Mouse (Mus musculus) liver, adult 2 months (tissue): ENCODE measurements at regions not wholly inside any gene's neighbourhood (a gene's known extent, or its start where the extent isn't known, plus 50 kb on each side); places are given as distances from the start of the nearest gene placed in this dataset.
A peak's percentile ranks its signal among the peaks of the same experiment; 100 is the strongest.

Source experiments
- DNase-seq: peaks from one replicate; pipeline ENCODE4 v3.0.0-alpha.2; 2011; ENCODE audit warnings: low read depth, low spot score; ENCODE audit errors: extremely low read depth
- H3K27ac ChIP-seq: fragments of 200-500 bp; replicated peaks from 2 replicates; pipeline ENCODE4 v1.5.1; 2012; ENCODE audit warnings: low read depth, mild to moderate bottlenecking, control low read depth, inconsistent platforms, low read length; ENCODE audit not compliant: insufficient read depth
- H3K27me3 ChIP-seq: fragments of 200-500 bp; 2 replicates; pipeline ENCODE4 v1.6.1; 2012; ENCODE audit warnings: mild to moderate bottlenecking, moderate library complexity, low read length, inconsistent platforms; ENCODE audit not compliant: control insufficient read depth, insufficient read depth
- H3K36me3 ChIP-seq: fragments of 200-500 bp; 2 replicates; pipeline ENCODE4 v1.6.1; 2012; ENCODE audit warnings: low read length, inconsistent platforms; ENCODE audit not compliant: control insufficient read depth, insufficient read depth
- H3K4me1 ChIP-seq: fragments of 200-500 bp; 2 replicates; pipeline ENCODE4 v1.6.1; 2011; ENCODE audit warnings: low read length; ENCODE audit not compliant: control insufficient read depth, insufficient read depth
- H3K4me3 ChIP-seq: fragments of 200-500 bp; 2 replicates; pipeline ENCODE4 v1.5.1; 2011; ENCODE audit warnings: low read depth, mild to moderate bottlenecking, control low read depth, low read length, moderate library complexity; ENCODE audit not compliant: insufficient read depth
- H3K79me2 ChIP-seq: fragments of 200-500 bp; 2 replicates; pipeline ENCODE4 v1.6.1; 2012; ENCODE audit warnings: inconsistent platforms, mild to moderate bottlenecking, low read length, moderate library complexity; ENCODE audit not compliant: control insufficient read depth, insufficient read depth
- H3K9ac ChIP-seq: fragments of 200-500 bp; 2 replicates; pipeline ENCODE4 v1.6.1; 2012; ENCODE audit warnings: low read depth, mild to moderate bottlenecking, control low read depth, inconsistent platforms, low read length
- CTCF ChIP-seq: fragments of 200-500 bp; IDR thresholded peaks from 2 replicates; pipeline ENCODE4 v1.5.1; 2011; ENCODE audit warnings: low read depth, low read length, control low read depth
- POLR2A ChIP-seq: fragments of 200-500 bp; IDR thresholded peaks from 2 replicates; pipeline ENCODE4 v1.6.1; 2011; ENCODE audit warnings: low read length, control low read depth; ENCODE audit not compliant: insufficient read depth; ENCODE audit errors: extremely low read depth
- WGBS: fragments of 180-500 bp; shearing (Covaris S2); methylation state at CpG from one replicate; pipeline ENCODE4 v1.1.7; 2018; 5-methylcytosine and 5-hydroxymethylcytosine counted together

DNA sequence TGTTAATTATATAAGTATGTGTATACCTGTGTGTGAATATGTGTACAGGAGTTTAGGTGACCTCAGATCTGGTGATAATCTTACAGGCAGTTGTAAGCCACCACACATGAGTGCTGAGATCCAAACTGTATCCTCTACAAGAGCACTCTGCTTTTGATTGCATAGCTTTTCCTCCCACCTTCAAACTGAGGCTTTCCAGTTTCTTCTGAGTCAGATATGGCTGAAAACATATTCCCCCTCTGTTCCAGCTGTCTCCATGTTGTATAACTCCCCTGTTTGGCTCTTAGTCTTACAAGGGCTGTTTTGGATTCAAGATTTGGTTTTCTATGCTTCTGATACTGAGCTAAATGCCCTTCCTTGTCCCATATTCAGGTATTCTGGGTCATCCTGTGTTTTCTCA, 232.7 kb downstream of the Sis start:
- Histone ChIP-seq H3K79me2 (no peaks in the 10 kb centered on the region), H3K4me1 (no peaks in the 10 kb centered on the region), H3K27me3 (no peaks in the 10 kb centered on the region), H3K9ac (no peak overlapping the region), H3K36me3 (no peaks in the 10 kb centered on the region), H3K27ac (no peak overlapping the region), H3K4me3 (no peak overlapping the region)
- no peak for DNase-seq
- TF ChIP-seq CTCF: no peak
- TF ChIP-seq POLR2A: no peak

- no peak for DNase-seq
- H3K79me2 ChIP-seq: no peaks in the 10 kb centered on the region
- H3K27ac ChIP-seq: no peak overlapping the region
- WGBS: 31% methylated on average over 1 of the region's 1 CpGs
- no peaks in the 10 kb centered on the region for H3K4me1 ChIP-seq
- H3K4me3 ChIP-seq: no peak overlapping the region
- no peaks in the 10 kb centered on the region for H3K36me3 ChIP-seq
- no peak overlapping the region for H3K9ac ChIP-seq
- no peaks in the 10 kb centered on the region for H3K27me3 ChIP-seq
- TF ChIP-seq POLR2A (no peak), CTCF (no peak)
Measured at GRCm38 (mm10) chr3:72727403-72727802, 240.3 kb downstream of the Sis start.

DNA sequence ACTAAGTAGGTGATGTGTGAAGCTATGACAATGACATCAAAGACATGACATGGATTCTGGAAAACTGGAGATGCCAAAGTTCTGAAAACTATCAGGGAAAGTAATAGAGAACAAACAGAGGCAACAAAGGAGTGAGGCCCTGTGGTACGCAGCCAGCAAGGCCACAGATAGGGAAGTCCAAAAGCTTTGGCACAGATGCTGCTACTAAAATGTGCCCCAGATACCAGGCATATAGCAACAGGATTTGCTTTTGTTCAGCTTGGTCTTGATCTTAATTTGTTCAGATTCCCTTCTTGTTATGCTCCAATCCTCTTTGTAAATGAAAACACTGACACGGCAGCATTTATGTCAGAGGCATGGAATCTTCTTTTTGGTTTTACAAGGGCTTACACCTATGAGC, 253.9 kb downstream of the Sis start:
- Histone ChIP-seq H3K27ac (no peak overlapping the region), H3K27me3 (no peaks in the 10 kb centered on the region), H3K36me3 (no peaks in the 10 kb centered on the region), H3K4me3 (no peak overlapping the region), H3K4me1 (no peaks in the 10 kb centered on the region), H3K9ac (no peak overlapping the region), H3K79me2 (no peaks in the 10 kb centered on the region)
- 81% methylated on average over 2 of the region's 2 CpGs for WGBS
- no peak for DNase-seq
- TF ChIP-seq POLR2A (no peak), CTCF (no peak)

GRCm38 (mm10) chr3:72685937-72686336, 281.7 kb downstream of the Sis start:
- no peaks in the 10 kb centered on the region for H3K79me2 ChIP-seq
- no peak overlapping the region for H3K4me3 ChIP-seq
- H3K4me1 ChIP-seq: no peaks in the 10 kb centered on the region
- DNase-seq: no peak
- TF ChIP-seq CTCF (no peak), POLR2A (no peak)
- no peak overlapping the region for H3K9ac ChIP-seq
- no peak overlapping the region for H3K27ac ChIP-seq
- H3K27me3 ChIP-seq: no peaks in the 10 kb centered on the region
- no peaks in the 10 kb centered on the region for H3K36me3 ChIP-seq
- WGBS: 59% methylated on average over 1 of the region's 1 CpGs

GRCm38 (mm10) chr3:72659194-72659593, 308.5 kb downstream of the Sis start:
- Histone ChIP-seq H3K27me3 (no peaks in the 10 kb centered on the region), H3K27ac (no peak overlapping the region), H3K9ac (no peak overlapping the region), H3K4me1 (no peaks in the 10 kb centered on the region), H3K36me3 (no peaks in the 10 kb centered on the region), H3K79me2 (no peaks in the 10 kb centered on the region), H3K4me3 (no peak overlapping the region)
- peak; percentile 6 for DNase-seq
- TF ChIP-seq CTCF (no peak), POLR2A (no peak)
- 60% methylated on average over 1 of the region's 1 CpGs for WGBS

DNA sequence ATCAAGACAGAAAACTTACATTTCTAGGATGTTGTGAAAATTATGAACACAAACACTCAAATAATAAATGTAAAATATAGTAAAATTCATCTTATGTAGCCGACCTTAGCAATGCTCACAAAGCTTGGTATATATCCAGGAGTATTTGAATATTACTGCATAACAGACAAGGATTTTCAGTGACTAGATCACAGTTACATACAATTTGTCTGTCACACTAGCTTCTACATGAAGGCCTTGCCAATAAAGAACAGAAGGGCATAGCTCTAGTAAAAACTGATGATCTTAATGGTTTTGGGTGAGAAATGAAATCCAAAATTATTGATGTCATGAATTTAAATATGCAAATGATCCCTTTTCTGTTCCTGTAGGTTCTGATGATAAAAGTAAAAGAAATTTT, 337.6 kb downstream of the Sis start:
- Histone ChIP-seq H3K4me1 (no peaks in the 10 kb centered on the region), H3K27me3 (no peaks in the 10 kb centered on the region), H3K79me2 (no peaks in the 10 kb centered on the region), H3K4me3 (no peak overlapping the region), H3K36me3 (no peaks in the 10 kb centered on the region), H3K27ac (no peak overlapping the region), H3K9ac (no peak overlapping the region)
- WGBS: 75% methylated on average over 1 of the region's 1 CpGs
- no peak for DNase-seq
- no peak for TF ChIP-seq POLR2A
- no peak for TF ChIP-seq CTCF

DNA sequence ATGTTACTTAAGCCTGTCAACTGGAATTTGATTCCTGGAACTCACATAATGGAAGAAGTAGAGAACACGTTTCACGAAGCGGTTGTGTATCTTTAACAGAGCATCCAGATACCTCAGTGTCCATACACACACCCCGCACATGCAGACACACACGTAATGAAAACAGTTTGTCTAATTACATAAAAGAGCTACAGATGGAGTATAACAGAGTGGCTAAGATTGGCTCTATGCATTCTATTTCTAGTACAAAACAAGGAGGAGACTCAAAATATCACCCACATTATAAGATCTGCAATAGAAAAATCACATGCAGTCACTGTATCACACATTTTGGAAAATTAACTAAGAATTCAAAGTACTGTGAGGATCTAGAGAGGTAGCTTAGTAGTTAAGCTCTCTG, 346.9 kb downstream of the Sis start:
- Histone ChIP-seq H3K4me1 (no peaks in the 10 kb centered on the region), H3K27me3 (no peaks in the 10 kb centered on the region), H3K27ac (no peak overlapping the region), H3K79me2 (no peaks in the 10 kb centered on the region), H3K9ac (no peak overlapping the region), H3K4me3 (no peak overlapping the region), H3K36me3 (no peaks in the 10 kb centered on the region)
- 94% methylated on average over 5 of the region's 5 CpGs for WGBS
- no peak for DNase-seq
- TF ChIP-seq CTCF (no peak), POLR2A (no peak)
